Comparison of ENCODE assay signal across 10 mouse cellular contexts in genomic region chr2:80445491-80445890, GRCm38 (mm10). TPM values are rescaled to one million over a fixed set of nuclear protein-coding genes. Genes with fewer than 3 reads are reported as not detected.
DNase-seq lines count a peak whose midpoint lies in the region; ATAC-seq and TF ChIP-seq lines count a peak whose summit lies in the region.
"Had no signal": no experiment of that assay in that cellular context is flagged by ENCODE, and none has a peak within 500 bp of the region (broad histone marks: within the 10 kb centered on the region; RNA-seq: fewer than 3 reads in every experiment).

No protein-coding gene starts in this region.

- TF ChIP-seq CTCF in heart, postnatal 0 days (IDR thresholded peaks at IDR 0.05; ENCODE audit: low read depth) = no peak
- no peak for TF ChIP-seq CTCF in stomach, postnatal 0 days (IDR thresholded peaks at IDR 0.05; ENCODE audit: low read depth)

- DNase-seq in heart, postnatal 0 days (ENCODE audit: low spot score) = no peak
- no peak for DNase-seq in heart, postnatal 25 days (ENCODE audit: low spot score)
- DNase-seq in stomach, postnatal 0 days (ENCODE audit: low spot score) = no peak
- no peak for DNase-seq in limb, embryonic 11.5 days (ENCODE audit: low spot score)
- no peak for DNase-seq in adrenal gland, adult (ENCODE audit: inconsistent age in 2 of 2, low spot score in 1 of 2)
- no peak for DNase-seq in liver
- DNase-seq: cerebellum, adult 11 months had no signal

- H3K4me3 ChIP-seq in heart, postnatal 0 days (ENCODE audit: low read depth, low read length) = peak overlapping the region; percentile 70
- 0 out of 2 replicates have a peak overlapping the region, but pooled peaks have one; percentile 3 for H3K4me3 ChIP-seq in stomach, embryonic 14.5 days (ENCODE audit: low read depth, low read length)
- H3K4me3 ChIP-seq in stomach, postnatal 0 days (ENCODE audit: low read depth, low read length) = no peak overlapping the region
- H3K4me3 ChIP-seq in limb, embryonic 11.5 days (ENCODE audit: low read depth, low read length) = peak overlapping the region; percentile 83
- 0 out of 2 replicates have a peak overlapping the region, but pooled peaks have one; percentile 64 for H3K4me3 ChIP-seq in stomach, embryonic 16.5 days (replicated peaks; ENCODE audit: low read length)

- peak overlapping the region; percentile 99; the same call in 1 of the 2 replicates for H3K4me2 ChIP-seq in heart, postnatal 0 days (ENCODE audit: low read depth, low read length)
- H3K4me2 ChIP-seq in stomach, embryonic 14.5 days (replicated peaks; ENCODE audit: low read depth, low read length) = no peak overlapping the region
- no peak overlapping the region for H3K4me2 ChIP-seq in stomach, postnatal 0 days (replicated peaks; ENCODE audit: low read depth)
- peak overlapping the region; percentile 95 for H3K4me2 ChIP-seq in limb, embryonic 11.5 days (ENCODE audit: low read depth, severe bottlenecking)
- H3K4me2 ChIP-seq in stomach, embryonic 16.5 days (ENCODE audit: low read depth, low read length) = no peak overlapping the region

- ATAC-seq in heart, postnatal 0 days (ENCODE audit: insufficient read depth, low read depth) = no peak
- no peak for ATAC-seq in stomach, embryonic 14.5 days (ENCODE audit: insufficient number of reproducible peaks, insufficient read depth, low FRiP score, low read depth)
- no peak for ATAC-seq in stomach, postnatal 0 days (ENCODE audit: low FRiP score, low TSS enrichment)
- no peak for ATAC-seq in limb, embryonic 11.5 days (ENCODE audit: insufficient number of reproducible peaks, low FRiP score, low TSS enrichment, low read depth)
- no peak for ATAC-seq in stomach, embryonic 16.5 days (ENCODE audit: insufficient read depth, low FRiP score)

- intact Hi-C loops in heart, postnatal 25 days (cut with DNase I) = loop anchor here (5.0 kb wide), 1 partner anchor 88 kb away; no protein-coding TSS in a partner anchor

- 61% methylated on average over 10 of the region's 10 CpGs for WGBS in heart, postnatal 0 days
- 44% methylated on average over 10 of the region's 10 CpGs for WGBS in stomach, embryonic 14.5 days
- 69% methylated on average over 10 of the region's 10 CpGs for WGBS in stomach, postnatal 0 days
- 17% methylated on average over 10 of the region's 10 CpGs for WGBS in limb, embryonic 11.5 days
- WGBS in stomach, embryonic 16.5 days = 65% methylated on average over 10 of the region's 10 CpGs

- H3K27me3 ChIP-seq in heart, postnatal 0 days (ENCODE audit: control insufficient read depth, insufficient read depth, low read length) = peaks cover 17% of the 10 kb centered on the region
- H3K27me3 ChIP-seq in stomach, embryonic 14.5 days (ENCODE audit: control insufficient read depth, insufficient read depth, low read length) = no peaks in the 10 kb centered on the region
- peaks cover 4% of the 10 kb centered on the region; the same call in 1 of the 2 replicates for H3K27me3 ChIP-seq in stomach, postnatal 0 days (ENCODE audit: control insufficient read depth, insufficient read depth, low read length)
- no peaks in the 10 kb centered on the region for H3K27me3 ChIP-seq in limb, embryonic 11.5 days (ENCODE audit: control insufficient read depth, insufficient read depth, low read length)
- H3K27me3 ChIP-seq in stomach, embryonic 16.5 days (ENCODE audit: control insufficient read depth, insufficient read depth, low read length) = peaks cover 14% of the 10 kb centered on the region

- H3K36me3 ChIP-seq in heart, postnatal 0 days (replicated peaks; ENCODE audit: control insufficient read depth, insufficient read depth, low read length) = no peaks in the 10 kb centered on the region
- no peaks in the 10 kb centered on the region for H3K36me3 ChIP-seq in stomach, embryonic 14.5 days (ENCODE audit: control insufficient read depth, insufficient read depth, low read length)
- no peaks in the 10 kb centered on the region for H3K36me3 ChIP-seq in stomach, postnatal 0 days (ENCODE audit: control insufficient read depth, insufficient read depth, low read length)
- H3K36me3 ChIP-seq in limb, embryonic 11.5 days (ENCODE audit: control insufficient read depth, insufficient read depth, low read length) = no peaks in the 10 kb centered on the region
- H3K36me3 ChIP-seq in stomach, embryonic 16.5 days (ENCODE audit: control insufficient read depth, insufficient read depth, low read length) = no peaks in the 10 kb centered on the region

- 0 out of 2 replicates have a peak, but pooled peaks cover 4% of the 10 kb centered on the region for H3K9me3 ChIP-seq in heart, postnatal 0 days (replicated peaks; ENCODE audit: control insufficient read depth, low read length)
- H3K9me3 ChIP-seq in stomach, embryonic 14.5 days (ENCODE audit: control insufficient read depth, low read depth, low read length) = peaks cover 5% of the 10 kb centered on the region; the same call in 1 of the 2 replicates
- no peaks in the 10 kb centered on the region for H3K9me3 ChIP-seq in stomach, postnatal 0 days (ENCODE audit: control insufficient read depth, low read length)
- H3K9me3 ChIP-seq in limb, embryonic 11.5 days (ENCODE audit: control insufficient read depth, low read length) = no peaks in the 10 kb centered on the region
- H3K9me3 ChIP-seq in stomach, embryonic 16.5 days (replicated peaks; ENCODE audit: control insufficient read depth, low read length) = peaks cover 6% of the 10 kb centered on the region

- no peak overlapping the region for H3K27ac ChIP-seq in heart, postnatal 0 days (ENCODE audit: low read depth)
- H3K27ac ChIP-seq in stomach, embryonic 14.5 days (ENCODE audit: low read length) = no peak overlapping the region
- no peak overlapping the region for H3K27ac ChIP-seq in stomach, postnatal 0 days (replicated peaks)
- H3K27ac ChIP-seq in limb, embryonic 11.5 days (replicated peaks; ENCODE audit: low read depth, low read length) = no peak overlapping the region; the same call in 1 of the 2 replicates
- H3K27ac ChIP-seq in stomach, embryonic 16.5 days (ENCODE audit: low read length) = no peak overlapping the region
- H3K27ac ChIP-seq: liver, embryonic 14.5 days had no signal

- H3K4me1 ChIP-seq in heart, postnatal 0 days (ENCODE audit: control insufficient read depth, insufficient read depth) = peaks cover 10% of the 10 kb centered on the region; the same call in 1 of the 2 replicates
- H3K4me1 ChIP-seq in stomach, embryonic 14.5 days (ENCODE audit: control insufficient read depth, insufficient read depth, low read length) = peaks cover 5% of the 10 kb centered on the region; the same call in 1 of the 2 replicates
- no peaks in the 10 kb centered on the region; the same call in 1 of the 2 replicates for H3K4me1 ChIP-seq in stomach, postnatal 0 days (replicated peaks; ENCODE audit: control insufficient read depth, insufficient read depth)
- 0 out of 2 replicates have a peak, but pooled peaks cover 3% of the 10 kb centered on the region for H3K4me1 ChIP-seq in limb, embryonic 11.5 days (ENCODE audit: control insufficient read depth, insufficient read depth, low read length)
- peaks cover 7% of the 10 kb centered on the region for H3K4me1 ChIP-seq in stomach, embryonic 16.5 days (ENCODE audit: control insufficient read depth, insufficient read depth, low read length)

- H3K9ac ChIP-seq in heart, postnatal 0 days (replicated peaks; ENCODE audit: low read depth, low read length) = no peak overlapping the region
- H3K9ac ChIP-seq in stomach, embryonic 14.5 days (replicated peaks; ENCODE audit: low read depth, low read length) = no peak overlapping the region
- no peak overlapping the region for H3K9ac ChIP-seq in stomach, postnatal 0 days (ENCODE audit: low read length)
- peak overlapping the region; percentile 94 for H3K9ac ChIP-seq in limb, embryonic 11.5 days (ENCODE audit: low read length)
- no peak overlapping the region for H3K9ac ChIP-seq in stomach, embryonic 16.5 days (ENCODE audit: low read length)
- H3K9ac ChIP-seq: liver, embryonic 14.5 days had no signal

- no peak for TF ChIP-seq EP300 in heart, postnatal 0 days (IDR thresholded peaks at IDR 0.05; ENCODE audit: low read depth)
- TF ChIP-seq EP300 in stomach, postnatal 0 days (optimal IDR thresholded peaks at IDR 0.05) = no peak

RNA-seq across cellular contexts. Expression of gene Frzb, which starts 1.9 kb away (rescaled TPM):
- total RNA-seq in heart, postnatal 0 days (2014; rRNA removed; ENCODE audit: low replicate concordance) = 4.3 and 6.0 TPM in 2 replicates
- 5.0 TPM in 2 replicates for polyA plus RNA-seq in heart, postnatal 0 days (2015; fragmentation: Nextera tagmentation; extraction: Ambion mirVana)
- total RNA-seq in heart, postnatal 25 days (2021) = 1 to 10 TPM; 5.9 to 6.1 TPM
- 1.6 and 2.0 TPM in 2 replicates for polyA plus RNA-seq in stomach, embryonic 14.5 days (2014; fragmentation: Nextera tagmentation; extraction: Ambion mirVana)
- 1.1 and 1.6 TPM in 2 replicates for polyA plus RNA-seq in stomach, postnatal 0 days (2015; fragmentation: Nextera tagmentation; extraction: Ambion mirVana)
- polyA plus RNA-seq in limb, embryonic 11.5 days (2014; fragmentation: Nextera tagmentation; extraction: Ambion mirVana) = 118 and 120 TPM in 2 replicates
- 3.8 and 6.5 TPM in 2 replicates for polyA plus RNA-seq in stomach, embryonic 16.5 days (2015; fragmentation: Nextera tagmentation; extraction: Ambion mirVana)

Comparison
In these comparisons a context has a peak if more than half of its experiments do, and no peak if none do; other contexts are left out.
1. H3K4me2 ChIP-seq: peak in heart, postnatal 0 days (single experiment) and limb, embryonic 11.5 days (single experiment); none in stomach, embryonic 14.5 days (single experiment), stomach, postnatal 0 days (single experiment) and stomach, embryonic 16.5 days (single experiment).
2. RNA of gene Frzb, which starts 1.9 kb away (polyA plus RNA-seq): 118 to 120 TPM in limb, embryonic 11.5 days; 3.8 to 6.5 TPM in stomach, embryonic 16.5 days, 5.0 TPM in heart, postnatal 0 days, 1.6 to 2.0 TPM in stomach, embryonic 14.5 days and 1.1 to 1.6 TPM in stomach, postnatal 0 days; every median in the first group is over 10 times any median in the second.